Mouse (Mus musculus): Measurements from ENCODE around the gene Tcf20. TPM values are rescaled to one million over a fixed set of nuclear protein-coding genes. Genes with fewer than 3 reads are reported as not detected.
A peak's percentile ranks its signal among the peaks of the same experiment; 100 is the strongest.

Tcf20 gene
- 15.2 and 15.8 TPM in 2 replicates for polyA plus RNA-seq (2015; fragmentation: Nextera tagmentation; extraction: Ambion mirVana)

GRCm38 (mm10) chr15:82987732-82988112, at the start of gene Tcf20:
Tcf20 (minus strand) TSS chr15:82987872.
- ATAC-seq (ENCODE audit: insufficient number of reproducible peaks, insufficient read depth, low FRiP score, low TSS enrichment, low read depth), result peak; percentile 85
- Histone ChIP-seq H3K27ac (no peak within 1 kb of the TSS), H3K27me3 (peaks cover 18% of the 10 kb centered on the region; the same call in 1 of the 2 replicates), H3K4me3 (peak within 1 kb of the TSS; percentile 52), H3K36me3 (no peaks in the 10 kb centered on the region), H3K4me2 (peak within 1 kb of the TSS; percentile 96), H3K4me1 (peaks cover 74% of the 10 kb centered on the region), H3K9ac (peak within 1 kb of the TSS; percentile 70), H3K9me3 (no peaks in the 10 kb centered on the region)
- under 1% methylated on average over 20 of the region's 20 CpGs for WGBS

- peaks cover 20% of the 10 kb centered on the region for H3K27me3 ChIP-seq
- no peak for ATAC-seq (ENCODE audit: insufficient number of reproducible peaks, insufficient read depth, low FRiP score, low TSS enrichment, low read depth)
- no peaks in the 10 kb centered on the region for H3K36me3 ChIP-seq
- H3K4me2 ChIP-seq, result 0 out of 2 replicates have a peak overlapping the region, but pooled peaks have one; percentile 12
- peaks cover 78% of the 10 kb centered on the region for H3K4me1 ChIP-seq
- no peaks in the 10 kb centered on the region for H3K9me3 ChIP-seq
- no peak overlapping the region for H3K4me3 ChIP-seq
- no peak overlapping the region for H3K27ac ChIP-seq
- 59% methylated on average over 14 of the region's 14 CpGs for WGBS
- H3K9ac ChIP-seq, result no peak overlapping the region
Observed at GRCm38 (mm10) chr15:83036900-83037519, 49.3 kb upstream of the Tcf20 start.

- no peak overlapping the region for H3K27ac ChIP-seq
- no peak overlapping the region for H3K4me3 ChIP-seq
- WGBS, result 48% methylated on average over 7 of the region's 7 CpGs
- no peak for ATAC-seq (ENCODE audit: insufficient number of reproducible peaks, insufficient read depth, low FRiP score, low TSS enrichment, low read depth)
- no peak overlapping the region for H3K9ac ChIP-seq
- H3K27me3 ChIP-seq, result peaks cover 20% of the 10 kb centered on the region
- H3K4me1 ChIP-seq, result peaks cover 73% of the 10 kb centered on the region
- no peaks in the 10 kb centered on the region for H3K9me3 ChIP-seq
- H3K4me2 ChIP-seq, result no peak overlapping the region
- H3K36me3 ChIP-seq, result no peaks in the 10 kb centered on the region
Observed at GRCm38 (mm10) chr15:83036089-83036488, 48.4 kb upstream of the Tcf20 start.

- H3K36me3 ChIP-seq, result no peaks in the 10 kb centered on the region
- 17% methylated on average over 17 of the region's 17 CpGs for WGBS
- ATAC-seq (ENCODE audit: insufficient number of reproducible peaks, insufficient read depth, low FRiP score, low TSS enrichment, low read depth), result no peak
- no peak overlapping the region for H3K4me3 ChIP-seq
- H3K4me1 ChIP-seq, result peaks cover 75% of the 10 kb centered on the region
- peak overlapping the region; percentile 28 for H3K4me2 ChIP-seq
- no peaks in the 10 kb centered on the region for H3K9me3 ChIP-seq
- H3K27ac ChIP-seq, result no peak overlapping the region
- peaks cover 20% of the 10 kb centered on the region for H3K27me3 ChIP-seq
- H3K9ac ChIP-seq, result no peak overlapping the region
Observed at GRCm38 (mm10) chr15:83034275-83034977, 46.8 kb upstream of the Tcf20 start.

GRCm38 (mm10) chr15:83032981-83033541, 45.4 kb upstream of the Tcf20 start, which contains the start of gene Nfam1:
Nfam1 (minus strand) TSS chr15:83033306.
- H3K9ac ChIP-seq, result peak within 1 kb of the TSS; percentile 17; the same call in 1 of the 2 replicates
- WGBS, result 35% methylated on average over 17 of the region's 17 CpGs
- H3K4me1 ChIP-seq, result peaks cover 66% of the 10 kb centered on the region
- H3K9me3 ChIP-seq, result no peaks in the 10 kb centered on the region
- ATAC-seq (ENCODE audit: insufficient number of reproducible peaks, insufficient read depth, low FRiP score, low TSS enrichment, low read depth), result no peak
- peaks cover 20% of the 10 kb centered on the region for H3K27me3 ChIP-seq
- H3K4me2 ChIP-seq, result no peak within 1 kb of the TSS
- H3K4me3 ChIP-seq, result no peak within 1 kb of the TSS
- no peak within 1 kb of the TSS for H3K27ac ChIP-seq
- no peaks in the 10 kb centered on the region for H3K36me3 ChIP-seq

GRCm38 (mm10) chr15:83030884-83031283, 43.2 kb upstream of the Tcf20 start:
- Histone ChIP-seq H3K4me1 (peaks cover 54% of the 10 kb centered on the region), H3K4me3 (no peak overlapping the region), H3K27ac (0 out of 2 replicates have a peak overlapping the region, but pooled peaks have one; percentile 66)

GRCm38 (mm10) chr15:83029725-83030718, 42.4 kb upstream of the Tcf20 start:
- Histone ChIP-seq H3K27me3 (peaks cover 15% of the 10 kb centered on the region), H3K4me3 (no peak overlapping the region), H3K27ac (peak overlapping the region; percentile 66), H3K36me3 (no peaks in the 10 kb centered on the region), H3K4me1 (peaks cover 58% of the 10 kb centered on the region), H3K4me2 (no peak overlapping the region), H3K9me3 (no peaks in the 10 kb centered on the region), H3K9ac (peak overlapping the region; percentile 38; the same call in 1 of the 2 replicates)
- no peak for ATAC-seq (ENCODE audit: insufficient number of reproducible peaks, insufficient read depth, low FRiP score, low TSS enrichment, low read depth)
- 36% methylated on average over 11 of the region's 11 CpGs for WGBS

More at GRCm38 (mm10) chr15:83030884-83031283, 43.2 kb upstream of the Tcf20 start:
- H3K27me3 ChIP-seq, result peaks cover 20% of the 10 kb centered on the region
- no peaks in the 10 kb centered on the region for H3K36me3 ChIP-seq
- no peak overlapping the region for H3K4me2 ChIP-seq
- no peak overlapping the region for H3K9ac ChIP-seq
- 39% methylated on average over 4 of the region's 4 CpGs for WGBS
- no peaks in the 10 kb centered on the region for H3K9me3 ChIP-seq
- ATAC-seq (ENCODE audit: insufficient number of reproducible peaks, insufficient read depth, low FRiP score, low TSS enrichment, low read depth), result no peak

GRCm38 (mm10) chr15:83026129-83026528, 38.5 kb upstream of the Tcf20 start:
- Histone ChIP-seq H3K27ac (no peak overlapping the region), H3K27me3 (no peaks in the 10 kb centered on the region), H3K36me3 (no peaks in the 10 kb centered on the region), H3K9ac (no peak overlapping the region), H3K4me2 (no peak overlapping the region), H3K4me3 (no peak overlapping the region), H3K9me3 (no peaks in the 10 kb centered on the region), H3K4me1 (peaks cover 44% of the 10 kb centered on the region)
- 45% methylated on average over 8 of the region's 8 CpGs for WGBS
- no peak for ATAC-seq (ENCODE audit: insufficient number of reproducible peaks, insufficient read depth, low FRiP score, low TSS enrichment, low read depth)

- H3K9ac ChIP-seq, result peak overlapping the region; percentile 17; the same call in 1 of the 2 replicates
- peak overlapping the region; percentile 31; the same call in 1 of the 2 replicates for H3K4me2 ChIP-seq
- H3K27ac ChIP-seq, result no peak overlapping the region
- no peak overlapping the region for H3K4me3 ChIP-seq
- ATAC-seq (ENCODE audit: insufficient number of reproducible peaks, insufficient read depth, low FRiP score, low TSS enrichment, low read depth), result no peak
- H3K36me3 ChIP-seq, result no peaks in the 10 kb centered on the region
- no peaks in the 10 kb centered on the region for H3K9me3 ChIP-seq
- 9% methylated on average over 25 of the region's 25 CpGs for WGBS
- H3K27me3 ChIP-seq, result no peaks in the 10 kb centered on the region
- peaks cover 36% of the 10 kb centered on the region for H3K4me1 ChIP-seq
Observed at GRCm38 (mm10) chr15:83025041-83025760, 37.5 kb upstream of the Tcf20 start.

- no peak overlapping the region for H3K9ac ChIP-seq
- 28% methylated on average over 8 of the region's 8 CpGs for WGBS
- no peaks in the 10 kb centered on the region for H3K9me3 ChIP-seq
- H3K27ac ChIP-seq, result no peak overlapping the region
- H3K4me3 ChIP-seq, result no peak overlapping the region
- no peaks in the 10 kb centered on the region for H3K27me3 ChIP-seq
- no peak overlapping the region for H3K4me2 ChIP-seq
- H3K4me1 ChIP-seq, result peaks cover 44% of the 10 kb centered on the region
- H3K36me3 ChIP-seq, result no peaks in the 10 kb centered on the region
- ATAC-seq (ENCODE audit: insufficient number of reproducible peaks, insufficient read depth, low FRiP score, low TSS enrichment, low read depth), result no peak
Observed at GRCm38 (mm10) chr15:83022947-83023346, 35.3 kb upstream of the Tcf20 start.

Measured in embryonic facial prominence, embryonic 13.5 days (tissue).